Mouse (Mus musculus) kidney, embryonic 15.5 days (tissue): ENCODE data around the gene Dennd5b. TPM values are rescaled to one million over a fixed set of nuclear protein-coding genes. Genes with fewer than 3 reads are reported as not detected.
"Not testable (repeated sequence)": the region's sequence is repeated elsewhere in the genome, so short reads cannot be mapped to it uniquely, and the experiment has no call there.

Source experiments
- ATAC-seq: fragments of 200-750 bp; cut with Nextera tagmentation; replicated peaks from 2 replicates; pipeline ENCODE4 v1.8.0; 2017; ENCODE audit warnings: moderate TSS enrichment; ENCODE audit not compliant: low FRiP score
- H3K27ac ChIP-seq: fragments of 300-500 bp; sonication (generic); 2 replicates; pipeline ENCODE4 v1.5.1; 2015; ENCODE audit warnings: mild to moderate bottlenecking, inconsistent platforms
- H3K27me3 ChIP-seq: fragments of 300-500 bp; sonication (generic); 2 replicates; pipeline ENCODE4 v1.6.1; 2015; ENCODE audit warnings: inconsistent platforms
- H3K36me3 ChIP-seq: fragments of 300-500 bp; sonication (generic); 2 replicates; pipeline ENCODE4 v1.6.1; 2015; ENCODE audit warnings: inconsistent platforms
- H3K4me1 ChIP-seq: fragments of 300-500 bp; sonication (generic); 2 replicates; pipeline ENCODE4 v1.6.1; 2015; ENCODE audit warnings: inconsistent platforms
- H3K4me2 ChIP-seq: fragments of 300-500 bp; sonication (generic); 2 replicates; pipeline ENCODE4 v1.6.1; 2015; ENCODE audit warnings: moderate library complexity, mild to moderate bottlenecking, inconsistent platforms
- H3K4me3 ChIP-seq: fragments of 300-500 bp; sonication (generic); replicated peaks from 2 replicates; pipeline ENCODE4 v1.5.1; 2015; ENCODE audit warnings: mild to moderate bottlenecking, inconsistent platforms
- H3K9ac ChIP-seq: fragments of 300-500 bp; sonication (generic); 2 replicates; pipeline ENCODE4 v1.6.1; 2015; ENCODE audit warnings: mild to moderate bottlenecking, inconsistent platforms
- H3K9me3 ChIP-seq: fragments of 300-500 bp; sonication (generic); replicated peaks from 2 replicates; pipeline ENCODE4 v1.6.1; 2016; ENCODE audit warnings: inconsistent platforms
- WGBS: fragments of 180-500 bp; shearing (Covaris S2); methylation state at CpG from one replicate; pipeline ENCODE4 v1.1.7; 2015; ENCODE audit warnings: mixed read lengths; 5-methylcytosine and 5-hydroxymethylcytosine counted together
- polyA plus RNA-seq: library from polyadenylated mRNA; unstranded; fragments of >200 nt; fragmentation: Nextera tagmentation; extraction: Ambion mirVana; gene quantifications from 2 replicates; pipeline ENCODE4 v1.2.1, GENCODE M21; 2015

Dennd5b gene
- polyA plus RNA-seq, 1 experiment from 2014 or later, result 9.6 TPM

DNA sequence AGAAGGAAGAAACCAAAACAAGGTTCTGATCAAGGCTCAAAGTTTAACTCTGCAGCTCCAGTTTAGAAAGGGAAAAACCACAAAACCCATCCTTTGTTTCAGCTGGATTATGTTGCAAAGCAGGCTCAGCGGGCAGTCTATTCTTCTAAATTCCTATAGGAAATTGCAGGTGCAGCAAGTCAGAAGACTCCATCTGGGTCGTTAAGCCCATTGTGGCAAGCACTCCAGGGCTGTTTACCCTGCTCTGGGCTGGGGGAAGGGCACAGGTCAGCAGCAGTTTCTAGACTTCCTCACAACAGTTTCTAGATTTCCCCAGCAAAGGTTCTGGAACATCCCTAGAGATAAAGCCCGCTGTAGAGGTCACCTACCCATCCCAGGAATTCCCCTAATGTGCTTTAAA is 29.6 kb upstream of the Dennd5b start:
- 29% methylated on average over 3 of the region's 3 CpGs for WGBS

GRCm38 (mm10) chr6:149129870-149130269 is 28.4 kb upstream of the Dennd5b start, which contains the start of gene Gm10203:
Gene Gm10203 (plus strand): TSS chr6:149130170.
- not testable (repeated sequence) for H3K27me3 ChIP-seq, H3K9ac ChIP-seq, H3K36me3 ChIP-seq, H3K9me3 ChIP-seq, H3K4me3 ChIP-seq, H3K27ac ChIP-seq, ATAC-seq, H3K4me2 ChIP-seq
- 90% methylated on average over 8 of the region's 8 CpGs for WGBS
- H3K4me1 ChIP-seq, result peaks cover 14% of the 10 kb centered on the region

More for the DNA sequence above, 29.6 kb upstream of the Dennd5b start:
- H3K27me3 ChIP-seq, result no peaks in the 10 kb centered on the region
- H3K27ac ChIP-seq, result no peak overlapping the region
- H3K4me3 ChIP-seq, result no peak overlapping the region
- ATAC-seq, result no peak
- H3K36me3 ChIP-seq, result no peaks in the 10 kb centered on the region
- H3K9me3 ChIP-seq, result no peaks in the 10 kb centered on the region
- H3K4me2 ChIP-seq, result no peak overlapping the region
- H3K9ac ChIP-seq, result no peak overlapping the region
- H3K4me1 ChIP-seq, result peaks cover 22% of the 10 kb centered on the region

DNA sequence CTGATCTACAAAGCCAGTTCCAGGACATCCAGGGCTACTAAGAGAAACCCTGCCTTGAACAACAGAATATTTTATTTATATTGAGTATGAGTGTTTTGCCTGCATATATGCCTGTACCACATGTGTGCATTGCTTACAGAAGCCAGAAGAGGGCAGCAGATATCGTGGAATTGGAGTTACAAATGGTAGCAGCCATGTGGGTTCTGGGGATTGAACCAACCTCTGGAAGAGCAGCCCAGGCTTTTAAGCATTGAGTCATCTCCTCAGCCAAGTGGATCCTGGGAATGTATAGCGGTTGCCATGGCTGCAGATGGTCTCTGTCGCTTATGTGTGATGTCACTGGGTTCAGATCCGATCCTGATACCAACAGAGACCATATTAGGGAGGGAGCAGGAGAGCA is 25.2 kb upstream of the Dennd5b start:
- WGBS, result 73% methylated on average over 4 of the region's 4 CpGs
- no peaks in the 10 kb centered on the region for H3K36me3 ChIP-seq
- no peak overlapping the region for H3K27ac ChIP-seq
- no peaks in the 10 kb centered on the region for H3K9me3 ChIP-seq
- no peak overlapping the region for H3K4me2 ChIP-seq
- no peak; the same call in 1 of the 2 replicates for ATAC-seq
- H3K4me1 ChIP-seq, result no peaks in the 10 kb centered on the region
- no peaks in the 10 kb centered on the region for H3K27me3 ChIP-seq
- no peak overlapping the region for H3K9ac ChIP-seq
- H3K4me3 ChIP-seq, result no peak overlapping the region

DNA sequence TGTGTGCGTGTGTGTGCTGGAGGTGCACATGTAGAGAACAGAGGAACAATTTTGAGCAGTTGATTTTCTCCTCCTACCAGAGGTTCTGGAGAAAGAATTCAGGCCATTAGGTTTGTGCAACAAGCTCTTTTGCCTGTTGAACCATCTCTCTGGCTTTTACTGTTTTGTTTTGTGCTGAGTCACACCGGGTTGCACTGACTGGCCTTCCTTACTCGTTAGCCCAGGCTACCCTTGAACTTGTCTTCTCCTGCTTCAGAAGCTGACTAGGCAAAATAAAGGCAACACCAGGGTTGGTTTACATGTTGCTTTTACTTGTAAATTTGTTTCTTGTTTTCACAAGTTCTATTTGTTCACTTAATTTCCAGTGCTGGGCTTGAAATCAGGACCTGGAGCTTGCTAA is 21.6 kb upstream of the Dennd5b start:
- Histone ChIP-seq H3K9ac (no peak overlapping the region), H3K4me2 (no peak overlapping the region), H3K27me3 (no peaks in the 10 kb centered on the region), H3K4me3 (no peak overlapping the region), H3K9me3 (no peaks in the 10 kb centered on the region), H3K27ac (no peak overlapping the region), H3K36me3 (no peaks in the 10 kb centered on the region), H3K4me1 (0 out of 2 replicates have a peak, but pooled peaks cover 3% of the 10 kb centered on the region)
- no peak for ATAC-seq
- 85% methylated on average over 3 of the region's 3 CpGs for WGBS

DNA sequence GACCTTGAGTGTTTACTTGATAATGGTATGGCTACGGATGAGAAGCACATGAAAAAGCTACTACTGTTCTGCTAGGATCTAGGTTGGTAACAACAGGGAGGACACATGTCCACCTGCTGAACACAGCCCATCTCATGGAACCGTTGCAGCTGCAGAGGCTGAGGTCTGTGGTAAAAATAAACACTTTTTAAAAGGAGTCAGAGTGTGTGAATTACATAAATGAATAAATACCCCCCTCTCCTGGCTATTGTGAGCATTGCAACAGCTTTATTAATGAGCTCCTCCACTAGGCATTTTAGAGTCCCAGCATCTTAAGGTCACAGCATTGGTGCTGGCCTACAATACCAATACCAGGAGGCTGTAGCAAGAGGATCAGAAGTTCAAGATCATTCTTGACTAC is 18.4 kb upstream of the Dennd5b start:
- H3K36me3 ChIP-seq, result no peaks in the 10 kb centered on the region
- 0 out of 2 replicates have a peak, but pooled peaks cover 3% of the 10 kb centered on the region for H3K4me1 ChIP-seq
- 31% methylated on average over 2 of the region's 2 CpGs for WGBS
- H3K9ac ChIP-seq, result no peak overlapping the region
- ATAC-seq, result peak; percentile 60; the same call in 1 of the 2 replicates
- no peaks in the 10 kb centered on the region for H3K27me3 ChIP-seq
- H3K27ac ChIP-seq, result no peak overlapping the region
- H3K9me3 ChIP-seq, result no peaks in the 10 kb centered on the region
- H3K4me3 ChIP-seq, result no peak overlapping the region
- no peak overlapping the region for H3K4me2 ChIP-seq

DNA sequence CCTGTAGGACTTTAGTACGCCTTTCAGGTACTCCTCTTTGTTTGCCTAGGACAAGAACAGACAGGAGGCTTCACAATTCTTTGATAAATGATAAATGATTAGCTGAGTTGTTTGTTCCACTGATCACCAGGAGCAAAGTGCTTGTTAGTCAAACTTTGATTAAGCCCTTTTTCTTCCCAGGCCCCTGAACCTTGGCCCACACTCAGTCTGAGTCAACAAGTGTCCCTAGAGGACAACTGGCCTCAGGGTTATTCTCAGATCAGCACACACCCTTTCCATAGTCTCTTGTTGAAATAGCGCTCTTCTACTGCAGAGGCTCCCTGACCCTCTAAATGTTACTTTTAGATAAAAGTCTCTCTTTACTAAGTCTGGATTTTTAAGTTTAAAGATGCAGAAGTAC is 17.5 kb upstream of the Dennd5b start:
- Histone ChIP-seq H3K27ac (no peak overlapping the region), H3K27me3 (no peaks in the 10 kb centered on the region), H3K9me3 (no peaks in the 10 kb centered on the region), H3K4me3 (no peak overlapping the region), H3K4me2 (no peak overlapping the region), H3K36me3 (no peaks in the 10 kb centered on the region), H3K4me1 (0 out of 2 replicates have a peak, but pooled peaks cover 3% of the 10 kb centered on the region), H3K9ac (no peak overlapping the region)
- 49% methylated on average over 2 of the region's 2 CpGs for WGBS
- ATAC-seq, result 0 out of 2 replicates have a peak, but pooled peaks have one; percentile 40

- no peaks in the 10 kb centered on the region for H3K27me3 ChIP-seq
- H3K4me3 ChIP-seq, result no peak overlapping the region
- H3K9ac ChIP-seq, result no peak overlapping the region
- ATAC-seq, result no peak
- H3K36me3 ChIP-seq, result no peaks in the 10 kb centered on the region
- 0 out of 2 replicates have a peak, but pooled peaks cover 3% of the 10 kb centered on the region for H3K4me1 ChIP-seq
- no peak overlapping the region for H3K4me2 ChIP-seq
- no peaks in the 10 kb centered on the region for H3K9me3 ChIP-seq
- no peak overlapping the region for H3K27ac ChIP-seq
These were observed 15.5 kb upstream of the Dennd5b start for GRCm38 (mm10) chr6:149116992-149117391.

GRCm38 (mm10) chr6:149108909-149109308 is 7.4 kb upstream of the Dennd5b start:
- Histone ChIP-seq H3K27me3 (0 out of 2 replicates have a peak, but pooled peaks cover 4% of the 10 kb centered on the region), H3K4me1 (no peaks in the 10 kb centered on the region), H3K9ac (no peak overlapping the region), H3K9me3 (no peaks in the 10 kb centered on the region), H3K4me3 (no peak overlapping the region), H3K36me3 (no peaks in the 10 kb centered on the region), H3K4me2 (no peak overlapping the region), H3K27ac (no peak overlapping the region)
- 83% methylated on average over 2 of the region's 2 CpGs for WGBS
- ATAC-seq, result no peak

GRCm38 (mm10) chr6:149107615-149108014 is 6.1 kb upstream of the Dennd5b start:
- 54% methylated on average over 3 of the region's 3 CpGs for WGBS
- ATAC-seq, result peak; percentile 79
- H3K9me3 ChIP-seq, result no peaks in the 10 kb centered on the region
- H3K27me3 ChIP-seq, result 0 out of 2 replicates have a peak, but pooled peaks cover 4% of the 10 kb centered on the region
- H3K36me3 ChIP-seq, result no peaks in the 10 kb centered on the region
- no peak overlapping the region for H3K4me2 ChIP-seq
- H3K27ac ChIP-seq, result no peak overlapping the region
- no peaks in the 10 kb centered on the region for H3K4me1 ChIP-seq
- no peak overlapping the region for H3K9ac ChIP-seq
- H3K4me3 ChIP-seq, result no peak overlapping the region

DNA sequence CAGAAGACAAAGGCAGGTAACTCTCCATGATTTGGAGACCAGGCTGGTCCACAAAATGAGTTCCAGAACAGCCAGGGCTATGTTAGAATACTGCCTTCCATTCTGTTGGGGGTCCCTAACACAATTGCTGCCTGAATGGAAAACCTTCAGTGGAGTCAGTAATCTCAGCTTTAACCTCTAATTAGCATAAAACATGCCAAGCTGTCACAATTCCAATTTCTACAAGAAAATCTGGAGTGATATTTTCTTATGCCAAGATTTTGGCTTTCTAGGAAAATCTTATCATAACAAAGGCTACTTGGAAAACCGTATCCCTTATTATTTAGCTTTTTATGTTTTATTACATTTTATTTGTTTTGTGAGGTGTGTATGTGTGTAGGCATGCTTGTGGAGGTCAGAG is 2.0 kb upstream of the Dennd5b start:
- Histone ChIP-seq H3K4me3 (no peak overlapping the region), H3K9me3 (no peaks in the 10 kb centered on the region), H3K9ac (no peak overlapping the region), H3K27me3 (0 out of 2 replicates have a peak, but pooled peaks cover 4% of the 10 kb centered on the region), H3K4me2 (no peak overlapping the region), H3K27ac (no peak overlapping the region), H3K4me1 (peaks cover 4% of the 10 kb centered on the region; the same call in 1 of the 2 replicates), H3K36me3 (no peaks in the 10 kb centered on the region)
- WGBS, result 84% methylated on average over 1 of the region's 1 CpGs
- ATAC-seq, result no peak

- H3K4me3 ChIP-seq, result peak overlapping the region; percentile 84
- H3K9ac ChIP-seq, result peak overlapping the region; percentile 89
- H3K4me2 ChIP-seq, result peak overlapping the region; percentile 84
- H3K4me1 ChIP-seq, result peaks cover 4% of the 10 kb centered on the region; the same call in 1 of the 2 replicates
- H3K36me3 ChIP-seq, result no peaks in the 10 kb centered on the region
- ATAC-seq, result no peak; the same call in 1 of the 2 replicates
- WGBS, result 15% methylated on average over 7 of the region's 7 CpGs
- H3K27me3 ChIP-seq, result 0 out of 2 replicates have a peak, but pooled peaks cover 4% of the 10 kb centered on the region
- no peaks in the 10 kb centered on the region for H3K9me3 ChIP-seq
- peak overlapping the region; percentile 96 for H3K27ac ChIP-seq
These were observed 413 bp upstream of the Dennd5b start for GRCm38 (mm10) chr6:149101943-149102243.

- Histone ChIP-seq H3K27ac (peak overlapping the region; percentile 96), H3K27me3 (0 out of 2 replicates have a peak, but pooled peaks cover 4% of the 10 kb centered on the region), H3K36me3 (no peaks in the 10 kb centered on the region), H3K9ac (peak overlapping the region; percentile 89), H3K4me2 (peak overlapping the region; percentile 84), H3K4me1 (peaks cover 5% of the 10 kb centered on the region; the same call in 1 of the 2 replicates), H3K9me3 (no peaks in the 10 kb centered on the region), H3K4me3 (peak overlapping the region; percentile 84)
- peak; percentile 72 for ATAC-seq
- WGBS, result 2% methylated on average over 52 of the region's 52 CpGs
These were observed 1.1 kb downstream of the Dennd5b start for GRCm38 (mm10) chr6:149100174-149101075.
